23 mouse cellular contexts compared by ENCODE assay signal in the genomic region with DNA sequence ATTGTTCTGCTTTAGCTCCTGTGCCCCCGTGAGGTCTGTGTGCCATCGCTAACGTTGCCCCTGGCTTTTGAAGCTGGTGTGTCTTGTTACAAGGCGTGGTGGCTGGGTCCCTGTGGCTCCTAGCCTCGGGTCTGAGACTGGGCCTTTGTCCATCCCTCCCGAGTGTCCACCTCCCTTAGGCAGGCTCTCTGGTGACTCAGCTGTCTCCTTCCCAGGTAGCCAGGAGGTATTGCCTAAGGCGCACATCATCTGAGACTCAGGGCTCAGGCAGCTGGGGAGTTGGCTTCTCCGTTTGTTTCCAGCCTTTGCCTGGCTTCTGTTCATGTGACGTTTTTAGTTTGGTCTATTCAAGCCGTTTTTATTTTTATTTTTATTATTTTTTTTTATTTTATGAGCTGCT. TPM values are rescaled to one million over a fixed set of nuclear protein-coding genes. Genes with fewer than 3 reads are reported as not detected.
"Had no signal": no experiment of that assay in that cellular context is flagged by ENCODE, and none has a peak within 500 bp of the region (broad histone marks: within the 10 kb centered on the region; RNA-seq: fewer than 3 reads in every experiment).

No protein-coding gene starts in this region.

- DNase-seq: kidney, adult 11 months; kidney, adult 2 months; kidney, adult 9 months; kidney, postnatal 14 days; kidney, postnatal 4 days; layer of hippocampus, adult 9-11 months; layer of hippocampus, postnatal 36 days had no signal

- H3K27ac ChIP-seq: heart, embryonic 10.5 days; hindbrain, embryonic 13.5 days; hindbrain, embryonic 15.5 days; hindbrain, postnatal 0 days; kidney, embryonic 15.5 days; kidney, postnatal 0 days; layer of hippocampus, adult 2 months; limb, embryonic 12.5 days; liver, embryonic 12.5 days; liver, embryonic 14.5 days had no signal

- H3K9me3 ChIP-seq: heart, embryonic 10.5 days; heart, embryonic 12.5 days; hindbrain, embryonic 13.5 days; hindbrain, embryonic 15.5 days; kidney, embryonic 15.5 days; limb, embryonic 12.5 days; liver, embryonic 12.5 days had no signal

- H3K9ac ChIP-seq: heart, embryonic 12.5 days; hindbrain, embryonic 13.5 days; hindbrain, embryonic 15.5 days; kidney, embryonic 15.5 days; limb, embryonic 12.5 days; liver, embryonic 12.5 days; liver, embryonic 14.5 days had no signal

- H3K4me2 ChIP-seq: heart, embryonic 12.5 days; hindbrain, embryonic 13.5 days; hindbrain, embryonic 15.5 days; kidney, embryonic 15.5 days; limb, embryonic 12.5 days; liver, embryonic 12.5 days had no signal

- ATAC-seq: hindbrain, postnatal 0 days; intestine, embryonic 16.5 days; liver, embryonic 12.5 days had no signal

- H3K27me3 ChIP-seq: heart, embryonic 12.5 days; hindbrain, embryonic 13.5 days; hindbrain, embryonic 15.5 days; kidney, embryonic 15.5 days; limb, embryonic 12.5 days; liver, embryonic 12.5 days had no signal

- H3K4me3 ChIP-seq: heart, embryonic 10.5 days; heart, embryonic 12.5 days; hindbrain, embryonic 13.5 days; hindbrain, embryonic 15.5 days; kidney, embryonic 15.5 days; layer of hippocampus, adult 2 months; limb, embryonic 12.5 days; liver, embryonic 12.5 days had no signal

RNA-seq across cellular contexts. Expression of a gene that starts 31.7 kb away (rescaled TPM):
- polyA plus RNA-seq: heart, embryonic 10.5 days; heart, embryonic 12.5 days; heart, embryonic 14.5 days; hindbrain, embryonic 11.5 days; hindbrain, embryonic 13.5 days; hindbrain, embryonic 15.5 days; kidney, adult 2 months; kidney, embryonic 15.5 days; limb, embryonic 12.5 days; limb, embryonic 14.5 days; liver, adult 2 months; liver, embryonic 12.5 days; liver, embryonic 14.5 days had no signal
